Mouse (Mus musculus) megakaryocyte, embryonic 14.5 days (primary cell): Measurements from ENCODE around the gene Mpped1. TPM values are rescaled to one million over a fixed set of nuclear protein-coding genes. Genes with fewer than 3 reads are reported as not detected.

ENCODE experiments used
- H3K27me3 ChIP-seq: replicated peaks from 2 replicates; pipeline ENCODE3; 2012; ENCODE audit warnings: inconsistent platforms
- H3K36me3 ChIP-seq: replicated peaks from 2 replicates; pipeline ENCODE3; 2012; ENCODE audit warnings: low read length, inconsistent platforms, mixed read lengths
- H3K4me1 ChIP-seq: 2 replicates; pipeline ENCODE4 v1.6.1; 2012; ENCODE audit warnings: inconsistent platforms
- H3K4me3 ChIP-seq: replicated peaks from 2 replicates; pipeline ENCODE3; 2012; ENCODE audit warnings: moderate library complexity, mild to moderate bottlenecking, inconsistent platforms
- H3K9me3 ChIP-seq: 2 replicates; pipeline ENCODE4 v1.6.1; 2012; ENCODE audit warnings: inconsistent platforms
- FLI1 ChIP-seq: IDR thresholded peaks from 2 replicates; pipeline ENCODE4 v1.6.1; 2012; ENCODE audit warnings: low read length, inconsistent platforms, mixed read lengths
- GATA1 ChIP-seq: IDR thresholded peaks from 3 replicates; pipeline ENCODE4 v1.6.1; 2012; ENCODE audit warnings: mixed read lengths, low read length, inconsistent platforms, borderline replicate concordance
- polyA plus RNA-seq: library from polyadenylated mRNA; stranded (reverse); fragments of >175 nt; gene quantifications from 2 replicates; pipeline ENCODE4 v1.2.3, GENCODE M21; 2012; ENCODE audit warnings: low replicate concordance; ENCODE audit not compliant: insufficient read depth

Mpped1 gene
- polyA plus RNA-seq, 1 experiment: not detected

GRCm38 (mm10) chr15:83877155-83877866 lies 98.0 kb downstream of the Mpped1 start:
- no peaks in the 10 kb centered on the region for H3K9me3 ChIP-seq
- peaks cover 4% of the 10 kb centered on the region for H3K27me3 ChIP-seq
- TF ChIP-seq FLI1: no peak
- TF ChIP-seq GATA1: no peak
- no peaks in the 10 kb centered on the region for H3K4me1 ChIP-seq
- no peaks in the 10 kb centered on the region for H3K36me3 ChIP-seq
- H3K4me3 ChIP-seq: no peak overlapping the region

DNA sequence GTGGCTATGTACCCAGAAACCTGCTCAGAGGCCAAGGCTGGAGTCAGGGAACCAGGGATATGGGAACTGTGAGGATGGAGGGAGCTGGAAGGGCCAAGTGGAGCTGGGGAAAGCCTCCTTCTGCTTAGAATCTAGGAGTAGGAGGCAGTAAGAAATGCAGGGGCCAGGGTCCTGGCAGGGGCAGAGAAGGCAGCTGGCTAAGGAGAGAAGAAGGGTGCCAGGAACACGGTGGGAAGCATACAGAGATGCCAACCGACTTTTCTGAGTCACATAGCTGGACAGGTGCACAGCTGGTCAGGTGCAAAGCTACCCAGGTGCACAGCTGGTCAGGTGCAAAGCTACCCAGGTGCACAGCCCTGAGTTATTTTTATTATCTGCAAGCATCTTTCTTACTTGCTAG lies 98.6 kb downstream of the Mpped1 start:
- Histone ChIP-seq H3K4me3 (no peak overlapping the region), H3K4me1 (no peaks in the 10 kb centered on the region), H3K27me3 (peaks cover 4% of the 10 kb centered on the region), H3K9me3 (no peaks in the 10 kb centered on the region), H3K36me3 (no peaks in the 10 kb centered on the region)
- TF ChIP-seq FLI1 (no peak), GATA1 (no peak)

DNA sequence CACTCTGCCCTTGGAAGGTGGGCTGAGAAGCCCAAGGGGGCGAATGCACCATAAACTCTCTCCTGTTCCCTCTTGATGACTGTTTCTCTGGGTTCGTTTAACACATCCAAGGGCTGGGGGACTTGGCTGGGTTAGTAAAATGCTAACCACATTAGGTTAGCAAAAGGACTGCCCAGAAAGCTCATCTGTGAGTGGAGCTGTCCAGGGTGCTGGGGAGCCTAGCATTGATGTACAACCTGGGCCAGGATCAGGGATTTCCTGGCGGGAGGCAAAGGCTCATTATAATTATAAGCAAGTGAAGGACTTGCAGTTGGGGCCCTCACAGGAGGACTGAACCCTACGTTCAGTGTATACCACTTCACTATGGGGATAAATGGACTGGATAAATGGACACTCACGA lies 100.6 kb downstream of the Mpped1 start:
- Histone ChIP-seq H3K27me3 (peaks cover 8% of the 10 kb centered on the region), H3K4me3 (no peak overlapping the region), H3K4me1 (no peaks in the 10 kb centered on the region), H3K36me3 (no peaks in the 10 kb centered on the region), H3K9me3 (peaks cover 2% of the 10 kb centered on the region; the same call in 1 of the 2 replicates)
- TF ChIP-seq FLI1: no peak
- TF ChIP-seq GATA1: no peak

GRCm38 (mm10) chr15:83883821-83884220 lies 104.6 kb downstream of the Mpped1 start:
- Histone ChIP-seq H3K4me1 (no peaks in the 10 kb centered on the region), H3K9me3 (peaks cover 3% of the 10 kb centered on the region; the same call in 1 of the 2 replicates), H3K27me3 (peaks cover 3% of the 10 kb centered on the region), H3K4me3 (no peak overlapping the region), H3K36me3 (no peaks in the 10 kb centered on the region)
- TF ChIP-seq FLI1: no peak
- TF ChIP-seq GATA1: no peak

DNA sequence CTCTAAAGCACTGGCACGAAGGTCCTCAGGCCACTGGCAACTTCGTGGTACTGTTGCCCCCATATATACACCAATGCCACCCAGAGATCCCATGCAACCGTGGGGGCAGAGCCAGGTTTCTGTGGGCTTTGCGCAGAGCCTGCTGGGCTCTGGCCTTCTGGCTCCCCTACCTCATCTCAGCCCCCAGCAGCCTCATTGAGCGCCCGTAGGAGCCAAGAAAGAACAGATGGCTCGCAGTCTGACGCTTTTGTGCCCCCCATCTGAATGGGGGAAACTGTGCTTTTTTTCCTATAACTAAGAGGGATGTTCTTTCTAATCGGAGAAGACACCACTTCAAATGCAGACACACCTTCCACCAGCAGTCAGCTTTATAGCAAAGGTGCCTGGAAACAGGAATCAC lies 105.0 kb downstream of the Mpped1 start:
- Histone ChIP-seq H3K9me3 (peaks cover 3% of the 10 kb centered on the region; the same call in 1 of the 2 replicates), H3K4me3 (no peak overlapping the region), H3K36me3 (no peaks in the 10 kb centered on the region), H3K27me3 (peaks cover 3% of the 10 kb centered on the region), H3K4me1 (no peaks in the 10 kb centered on the region)
- TF ChIP-seq FLI1 (no peak), GATA1 (no peak)

DNA sequence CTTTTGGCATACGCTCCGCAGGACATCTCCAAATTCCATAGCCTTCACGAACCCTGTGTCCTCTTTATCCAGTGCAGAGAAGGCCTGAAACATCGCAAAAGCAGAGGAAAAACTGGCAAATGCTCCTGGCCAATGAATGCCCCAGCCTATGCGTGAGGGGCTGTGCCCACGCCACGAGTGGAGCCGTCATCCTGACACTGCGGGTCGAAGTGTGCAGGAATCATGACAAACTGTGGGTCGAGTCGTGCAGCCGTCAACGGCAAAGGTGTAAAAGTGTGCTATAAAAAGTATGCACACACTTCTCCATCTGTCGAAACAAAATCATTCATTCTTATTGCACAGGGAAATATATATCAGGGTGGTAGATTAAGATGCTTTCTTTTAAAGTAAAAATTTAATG lies 113.6 kb downstream of the Mpped1 start:
- H3K27me3 ChIP-seq: peaks cover 7% of the 10 kb centered on the region
- no peak overlapping the region for H3K4me3 ChIP-seq
- no peak for TF ChIP-seq GATA1
- no peak for TF ChIP-seq FLI1
- H3K9me3 ChIP-seq: no peaks in the 10 kb centered on the region
- H3K4me1 ChIP-seq: no peaks in the 10 kb centered on the region
- H3K36me3 ChIP-seq: no peaks in the 10 kb centered on the region

DNA sequence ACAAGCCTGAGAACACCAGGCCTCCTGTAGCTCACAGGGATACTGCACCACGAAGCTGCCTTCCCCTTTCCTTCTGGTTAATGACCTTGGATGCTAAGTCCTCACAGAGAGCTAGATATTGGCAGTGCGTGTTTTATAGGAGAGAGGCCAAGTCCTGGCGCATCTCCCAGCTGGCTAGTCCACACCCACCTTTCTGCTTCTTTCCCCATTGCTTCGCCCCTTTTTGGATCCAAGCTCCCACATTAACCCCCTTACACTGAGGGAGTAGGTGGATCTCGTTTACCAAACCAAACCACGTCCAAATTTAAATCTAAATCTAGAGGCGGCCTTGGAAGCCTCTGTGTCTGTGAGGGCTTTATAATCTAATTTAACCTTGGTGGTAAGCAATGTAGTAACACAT lies 115.0 kb downstream of the Mpped1 start:
- Histone ChIP-seq H3K4me3 (no peak overlapping the region), H3K27me3 (peaks cover 7% of the 10 kb centered on the region), H3K4me1 (no peaks in the 10 kb centered on the region), H3K36me3 (no peaks in the 10 kb centered on the region), H3K9me3 (no peaks in the 10 kb centered on the region)
- TF ChIP-seq GATA1 (no peak), FLI1 (no peak)

GRCm38 (mm10) chr15:83896011-83896410 lies 116.7 kb downstream of the Mpped1 start:
- Histone ChIP-seq H3K27me3 (peaks cover 11% of the 10 kb centered on the region), H3K4me3 (no peak overlapping the region), H3K9me3 (no peaks in the 10 kb centered on the region), H3K36me3 (no peaks in the 10 kb centered on the region), H3K4me1 (no peaks in the 10 kb centered on the region)
- TF ChIP-seq GATA1 (no peak), FLI1 (no peak)

DNA sequence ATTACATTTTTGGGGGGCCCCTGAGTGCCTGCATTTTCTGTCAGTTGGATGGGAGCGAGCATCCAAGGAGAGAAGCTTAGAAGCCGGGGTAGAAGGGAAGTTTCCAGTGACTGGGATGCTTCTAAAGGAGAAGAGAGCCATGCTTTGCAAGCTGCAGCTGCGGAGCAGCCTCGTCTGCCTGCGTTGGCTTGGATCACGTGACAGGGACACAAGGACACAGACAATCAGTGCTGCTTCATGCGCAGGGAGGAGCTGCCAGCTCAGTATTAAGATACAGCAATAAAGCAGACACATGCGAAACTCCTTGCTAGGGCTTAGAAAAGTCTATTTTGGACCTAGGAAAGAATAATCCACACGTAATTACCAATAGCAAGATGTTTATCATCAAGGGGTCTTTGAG lies 118.0 kb downstream of the Mpped1 start:
- Histone ChIP-seq H3K4me1 (no peaks in the 10 kb centered on the region), H3K27me3 (peaks cover 7% of the 10 kb centered on the region), H3K36me3 (no peaks in the 10 kb centered on the region), H3K9me3 (0 out of 2 replicates have a peak, but pooled peaks cover 4% of the 10 kb centered on the region), H3K4me3 (no peak overlapping the region)
- TF ChIP-seq FLI1 (no peak), GATA1 (no peak)

- H3K4me1 ChIP-seq: no peaks in the 10 kb centered on the region
- no peaks in the 10 kb centered on the region for H3K27me3 ChIP-seq
- TF ChIP-seq GATA1: no peak
- TF ChIP-seq FLI1: no peak
- H3K4me3 ChIP-seq: no peak overlapping the region
- 0 out of 2 replicates have a peak, but pooled peaks cover 2% of the 10 kb centered on the region for H3K9me3 ChIP-seq
- no peaks in the 10 kb centered on the region for H3K36me3 ChIP-seq
Observed at GRCm38 (mm10) chr15:83906472-83906871, 127.2 kb downstream of the Mpped1 start.

Other genes with a start within 250 kb of the Mpped1 start
- gene Tspo, start 215.9 kb upstream of the Mpped1 start, polyA plus RNA-seq: 531 TPM in 2 replicates
- 15.3 and 15.9 TPM in 2 replicates for gene Mcat, start 215.7 kb upstream of the Mpped1 start, polyA plus RNA-seq
- 36.8 and 55.0 TPM in 2 replicates for gene Ttll12, start 184.3 kb upstream of the Mpped1 start, polyA plus RNA-seq
- not detected in 2 replicates for gene Scube1, start 54.4 kb upstream of the Mpped1 start, polyA plus RNA-seq